Mouse (Mus musculus) MN1 (cell line): ENCODE measurements around the gene Krt28.

ENCODE experiments used
- DNase-seq: peaks from one replicate; pipeline ENCODE4 v3.0.0-alpha.2; 2016; ENCODE audit warnings: low spot score

Gene Krt28

GRCm38 (mm10) chr11:99374803-99375202, at the start of gene Krt28:
Gene Krt28 (minus strand): TSS chr11:99374903.
- DNase-seq, result no peak

- DNase-seq, result no peak
These were observed 47.5 kb upstream of the Krt28 start, which contains the start of gene Krt12 for GRCm38 (mm10) chr11:99422159-99422558. Gene Krt12 (minus strand): TSS chr11:99422259.

DNA sequence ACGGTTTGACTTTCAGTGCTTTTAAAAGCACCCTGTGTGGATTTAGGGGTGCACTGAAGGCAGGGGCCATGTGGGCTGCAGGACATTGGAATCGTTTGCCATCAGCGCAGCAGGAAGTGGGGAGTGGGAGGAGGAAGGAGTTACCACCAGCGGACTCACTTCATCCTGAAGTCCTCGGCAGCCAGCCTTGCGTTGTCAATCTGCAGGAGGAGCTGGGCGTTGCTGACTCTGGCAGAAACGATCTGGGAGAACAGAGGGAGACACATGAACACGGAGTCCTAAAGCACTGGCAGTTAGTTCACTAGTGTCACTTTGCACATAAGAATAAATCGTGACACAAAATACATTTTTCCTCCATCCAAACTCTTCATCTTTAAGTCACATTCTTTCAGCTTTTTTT, 45.9 kb upstream of the Krt28 start:
- no peak for DNase-seq

DNA sequence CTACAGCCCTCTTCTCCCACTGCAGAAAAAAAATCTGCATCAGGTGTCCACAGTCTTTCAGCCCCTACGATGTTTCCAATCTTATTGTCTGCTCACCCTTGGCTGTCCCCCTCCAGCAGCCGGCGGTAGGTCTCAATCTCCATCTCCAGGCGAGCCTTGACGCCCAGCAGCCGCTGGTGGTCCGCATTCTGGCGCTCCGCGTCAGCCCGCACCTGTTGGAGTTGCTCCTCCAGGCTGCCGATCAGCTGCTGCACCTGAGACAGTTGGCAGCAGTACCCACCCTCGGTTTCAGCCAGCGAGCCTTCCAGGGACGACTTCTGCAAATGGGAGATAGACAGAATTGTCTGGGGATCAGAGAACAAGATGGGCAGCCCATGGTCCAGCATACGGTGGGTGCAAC, 43.1 kb upstream of the Krt28 start:
- DNase-seq, result no peak

DNA sequence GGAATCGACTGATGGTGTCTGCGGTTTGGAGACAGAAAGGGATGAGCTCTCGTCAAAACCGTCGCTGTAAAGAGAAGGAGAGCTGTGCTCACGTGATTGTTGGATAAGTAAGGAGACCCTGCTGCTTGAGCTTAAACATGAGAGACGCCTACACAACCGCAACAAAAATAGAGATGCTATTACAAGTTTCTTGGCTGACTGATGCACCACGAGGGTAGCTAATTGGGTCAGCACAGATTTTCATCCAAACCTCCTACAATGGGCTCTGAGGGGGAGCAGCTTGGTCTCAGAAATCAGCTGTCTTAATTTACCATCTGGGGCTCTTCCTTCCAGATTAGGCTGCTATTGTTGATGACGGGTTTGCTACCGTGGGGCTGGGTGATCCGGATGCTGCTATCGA, 42.2 kb upstream of the Krt28 start:
- DNase-seq, result no peak

- DNase-seq, result no peak
These were observed 39.9 kb upstream of the Krt28 start for GRCm38 (mm10) chr11:99414463-99415147.

- DNase-seq, result no peak
These were observed 38.5 kb upstream of the Krt28 start for GRCm38 (mm10) chr11:99413247-99413646.

GRCm38 (mm10) chr11:99406186-99406585, 31.5 kb upstream of the Krt28 start:
- no peak for DNase-seq

- DNase-seq, result no peak
These were observed 25.4 kb upstream of the Krt28 start for GRCm38 (mm10) chr11:99399956-99400549.

GRCm38 (mm10) chr11:99398832-99399231, 24.1 kb upstream of the Krt28 start:
- no peak for DNase-seq

DNA sequence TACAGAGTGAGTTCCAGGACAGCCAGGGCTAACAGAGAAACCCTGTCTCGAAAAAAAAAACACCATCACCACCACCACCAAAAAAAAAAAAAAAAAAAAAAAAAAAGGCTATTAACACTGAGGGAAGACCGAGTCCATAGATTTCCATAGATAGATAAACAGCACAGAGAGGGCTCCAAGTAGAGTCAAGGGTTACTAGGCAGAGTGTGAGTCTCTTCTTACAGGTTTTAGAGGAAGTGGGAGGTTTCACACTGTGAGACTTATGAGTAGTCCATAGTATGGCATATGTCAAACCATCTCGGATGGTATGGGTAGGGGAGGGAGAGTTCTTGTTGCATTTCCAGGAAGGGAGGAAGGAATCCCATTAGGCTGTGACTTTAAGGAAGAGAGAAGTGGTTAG, 23.4 kb upstream of the Krt28 start:
- DNase-seq, result no peak

GRCm38 (mm10) chr11:99396661-99397060, 22.0 kb upstream of the Krt28 start:
- DNase-seq, result no peak

- no peak for DNase-seq
These were observed 21.3 kb upstream of the Krt28 start for GRCm38 (mm10) chr11:99396034-99396433.

DNA sequence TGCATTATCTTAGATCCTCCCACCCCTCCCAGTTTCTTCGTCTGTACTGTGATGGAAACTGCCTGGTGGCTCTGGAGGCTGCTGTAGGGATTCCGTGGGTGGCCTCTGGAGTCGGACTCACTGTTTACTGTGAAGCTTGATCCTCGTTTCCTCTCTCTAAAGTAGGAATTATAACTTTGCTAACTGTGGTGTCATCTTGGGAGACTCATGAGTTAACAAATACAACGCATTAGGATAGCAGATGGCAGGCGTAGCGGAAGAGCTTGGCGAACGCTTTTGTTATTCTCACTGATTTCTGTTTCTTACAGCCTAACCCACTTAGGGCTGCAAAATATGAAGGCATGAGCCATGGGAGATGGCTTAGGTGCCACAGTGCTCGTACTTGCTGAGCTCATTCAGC, 17.8 kb upstream of the Krt28 start:
- DNase-seq, result no peak

GRCm38 (mm10) chr11:99391375-99391774, 16.7 kb upstream of the Krt28 start:
- DNase-seq, result no peak

DNA sequence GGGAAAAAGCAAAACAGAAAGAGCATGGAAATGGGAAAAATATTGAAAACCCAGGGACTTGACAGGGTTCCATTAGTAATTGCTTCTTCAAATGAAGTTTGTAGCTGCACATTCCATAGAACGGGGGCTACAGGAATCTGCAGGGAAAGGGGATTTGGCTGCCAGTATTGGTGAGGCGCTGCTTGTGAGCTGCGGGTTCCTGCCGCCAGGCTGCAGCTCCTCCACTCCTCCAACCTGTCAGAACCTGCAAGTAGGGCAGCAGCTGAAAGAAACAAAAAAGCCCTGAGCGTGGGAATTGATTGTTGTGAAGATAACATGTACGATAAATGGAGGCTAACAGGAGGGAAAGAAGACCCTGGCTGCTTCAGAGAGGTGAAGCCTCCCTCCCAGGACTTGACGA, 16.2 kb upstream of the Krt28 start:
- no peak for DNase-seq

DNA sequence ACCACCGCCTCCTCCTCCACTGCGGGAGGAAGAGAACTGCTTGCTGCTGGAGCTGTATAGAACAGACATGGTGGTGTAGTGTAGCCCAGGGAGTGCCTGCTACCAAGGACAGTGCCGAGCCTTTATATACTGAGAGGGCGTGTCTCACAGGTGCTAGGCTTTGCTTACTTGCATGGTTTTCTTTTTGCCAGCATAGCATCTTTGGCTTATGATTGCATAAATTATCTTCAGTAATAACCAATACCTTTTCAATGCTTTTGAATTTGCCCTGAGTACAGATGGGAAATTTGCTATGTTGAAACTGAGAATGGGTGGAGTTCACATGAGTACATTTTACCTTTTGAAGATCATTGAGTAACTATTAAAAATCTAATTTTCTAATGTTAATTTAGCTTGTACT, 14.6 kb upstream of the Krt28 start, which contains the start of gene Krt10:
TSS of gene Krt10 (minus strand) at position 101 of the 400 bp plus-strand sequence.
- no peak for DNase-seq

DNA sequence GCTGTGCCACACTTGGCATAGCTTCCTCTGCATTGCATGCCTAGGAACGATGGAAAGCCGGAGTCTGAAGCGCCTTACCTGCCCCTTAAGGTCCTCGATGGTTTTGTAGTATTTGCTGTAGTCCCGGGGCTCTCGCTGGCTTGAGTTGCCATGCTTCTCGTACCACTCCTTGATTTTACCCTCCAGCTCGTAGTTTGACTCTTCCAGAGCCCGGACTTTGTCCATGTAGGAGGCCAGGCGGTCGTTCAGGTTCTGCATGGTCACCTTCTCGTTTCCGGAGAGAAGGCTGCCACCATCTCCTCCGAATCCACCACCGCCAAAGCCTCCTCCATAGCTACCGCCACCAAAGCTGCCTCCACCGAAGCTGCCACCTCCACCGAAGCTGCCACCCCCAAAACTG, 14.0 kb upstream of the Krt28 start:
- DNase-seq, result no peak

DNA sequence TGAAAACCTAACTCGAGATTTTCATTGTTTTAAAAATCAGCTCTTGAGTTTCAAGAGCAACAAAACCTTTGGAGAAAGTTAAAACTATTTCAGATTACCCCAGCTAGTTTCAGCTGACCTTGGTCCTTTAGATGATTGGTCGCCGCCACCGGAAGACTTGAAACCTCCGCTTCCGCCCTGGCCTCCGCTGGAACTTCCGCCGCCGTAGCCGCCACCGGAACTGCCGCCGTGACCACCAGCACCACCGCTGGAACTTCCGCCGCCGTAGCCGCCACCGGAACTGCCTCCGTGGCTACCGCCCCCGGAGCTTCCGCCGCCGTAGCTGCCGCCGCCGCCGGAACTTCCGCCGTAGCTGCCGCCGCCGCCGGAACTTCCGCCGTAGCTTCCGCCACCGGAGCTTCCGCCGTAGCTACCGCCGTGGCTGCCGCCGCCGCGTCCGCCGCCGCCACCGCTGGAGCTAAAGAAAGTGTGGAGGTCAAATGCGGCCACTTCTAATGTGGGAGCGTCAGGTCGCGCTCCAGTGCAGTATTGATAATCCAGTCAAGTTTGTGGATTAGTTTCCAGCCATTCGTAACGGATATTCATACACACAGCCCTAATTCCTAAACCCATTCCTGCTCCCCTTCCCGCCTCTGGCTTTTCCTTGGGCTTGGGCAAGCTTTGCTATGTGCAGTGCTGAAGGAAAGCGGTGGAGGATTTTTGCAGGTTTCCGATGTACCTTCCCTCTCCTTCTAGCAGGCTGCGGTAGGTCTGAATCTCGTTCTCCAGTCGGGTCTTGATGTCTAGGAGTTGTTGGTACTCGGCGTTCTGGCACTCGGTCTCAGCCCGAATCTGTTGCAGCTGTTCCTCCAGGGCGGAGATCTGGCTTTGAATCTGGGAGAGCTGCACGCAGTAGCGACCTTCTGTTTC, 11.4 kb upstream of the Krt28 start:
- DNase-seq, result no peak

DNA sequence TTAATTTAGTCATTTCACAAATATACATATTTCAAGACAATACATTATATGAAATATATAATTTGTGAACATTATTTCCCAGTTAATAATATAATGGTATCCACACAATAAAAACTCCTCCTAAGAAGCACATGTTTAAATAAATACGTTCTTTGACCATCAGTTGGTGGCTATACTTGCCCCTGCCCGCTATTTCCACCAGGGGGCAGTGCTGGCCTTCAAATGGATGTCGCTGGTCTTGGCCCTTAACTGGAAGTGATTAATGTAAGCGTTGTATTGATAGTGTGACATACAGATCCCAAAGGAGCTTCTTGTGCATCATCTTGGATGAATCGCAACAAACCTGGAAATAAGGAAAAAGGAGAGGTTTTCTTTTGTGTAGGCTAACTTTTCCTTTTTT, 4.9 kb upstream of the Krt28 start:
- peak; percentile 46 for DNase-seq

GRCm38 (mm10) chr11:99369853-99370451, 4.8 kb downstream of the Krt28 start:
- no peak for DNase-seq

GRCm38 (mm10) chr11:99369229-99369628, 5.5 kb downstream of the Krt28 start:
- DNase-seq, result no peak
